Mouse (Mus musculus): ENCODE results near the gene Ptk7.

Gene Ptk7

DNA sequence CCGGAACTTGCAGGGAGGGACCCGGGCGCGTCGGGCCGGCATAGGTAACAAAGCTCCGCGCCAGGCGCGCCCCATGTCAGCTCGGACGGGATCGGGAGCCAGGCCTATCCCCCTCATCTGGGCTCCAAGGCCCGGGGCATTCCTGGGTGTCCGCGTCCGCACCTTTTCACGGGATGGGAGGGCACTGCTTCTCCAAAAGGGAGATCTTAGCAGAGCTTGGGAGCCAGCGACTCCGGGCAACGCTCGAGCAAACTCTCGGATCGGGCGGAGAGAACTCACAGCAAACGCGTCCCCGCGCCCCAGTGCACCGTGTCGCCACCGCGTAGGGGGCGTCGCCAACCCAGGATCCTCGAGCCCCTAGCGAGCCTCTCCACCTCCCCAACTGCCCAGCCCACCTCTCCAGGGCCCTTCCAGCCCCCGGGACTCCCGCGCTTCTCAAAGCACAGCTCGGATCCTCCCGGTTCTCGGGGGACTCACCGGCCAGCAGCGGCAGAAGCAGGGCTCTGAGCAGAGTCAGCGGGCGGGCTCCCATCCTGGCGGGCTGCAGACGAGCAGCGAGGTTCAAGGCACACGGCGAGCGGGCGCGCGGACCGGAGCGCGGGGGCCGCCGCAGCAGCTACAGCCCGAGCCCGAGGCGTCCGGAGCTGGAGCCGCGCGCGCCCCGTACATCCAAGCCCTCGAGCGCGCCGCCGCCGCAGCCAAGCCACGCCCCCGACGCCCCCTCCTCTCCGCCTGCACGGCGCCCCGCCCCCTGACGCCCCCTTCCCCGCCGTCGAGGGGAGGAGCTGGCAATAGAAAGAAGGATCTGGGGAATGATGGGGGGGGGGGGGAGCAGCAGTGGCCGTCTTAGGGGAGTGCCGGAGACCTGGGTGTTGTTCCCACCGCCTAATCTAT, at the start of gene Ptk7:
Gene Ptk7 (minus strand): TSS at position 714 of the 894 bp plus-strand sequence.
- in situ Hi-C loops (cut with MboI; ENCODE audit: unreplicated experiment in 2 of 2): no loop called here

DNA sequence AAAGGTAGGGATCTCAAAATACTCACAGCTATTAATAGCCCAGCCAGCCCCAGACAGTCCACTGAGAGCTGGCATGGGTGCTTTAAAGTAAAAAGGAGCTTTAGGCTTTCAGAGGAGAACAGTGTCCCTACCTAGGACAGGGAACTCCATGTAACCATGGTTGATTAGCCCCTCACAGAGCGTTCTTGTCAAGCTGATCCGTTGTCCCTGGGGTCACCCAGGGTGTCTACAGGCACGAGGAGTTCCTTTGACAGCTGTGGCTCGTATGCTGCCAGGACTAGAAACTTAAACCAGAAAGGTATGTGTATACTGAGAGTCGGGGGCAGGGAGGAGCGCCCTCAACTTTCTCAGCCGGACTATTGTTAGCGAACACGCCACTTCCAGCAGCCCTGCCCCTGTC, 49.6 kb upstream of the Ptk7 start:
- in situ Hi-C loops (cut with MboI; ENCODE audit: unreplicated experiment in 2 of 2): no loop called here

DNA sequence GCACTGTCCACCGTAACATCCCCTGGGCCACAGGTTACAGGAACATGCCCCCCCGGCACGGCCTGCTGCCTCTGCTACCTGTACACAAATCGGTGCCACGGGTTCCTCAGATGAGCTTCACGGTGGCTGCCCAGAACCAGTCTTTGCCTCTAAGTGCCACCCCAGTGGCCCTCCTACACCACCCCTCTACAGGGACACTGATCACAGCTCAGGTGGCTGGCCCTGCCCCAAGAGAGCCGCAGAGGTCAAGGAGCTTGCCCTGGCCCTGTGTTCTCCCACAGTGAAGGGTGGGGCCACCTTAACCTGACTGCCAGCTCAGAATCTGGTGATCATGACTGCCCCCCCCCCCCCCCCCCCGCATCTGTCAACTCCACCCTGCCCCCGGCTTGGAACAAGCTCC, 49.1 kb upstream of the Ptk7 start, which contains the start of gene Mea1:
Gene Mea1 (plus strand): TSS at position 378 of the 400 bp plus-strand sequence.
- in situ Hi-C loops (cut with MboI; ENCODE audit: unreplicated experiment in 2 of 2): no loop called here

DNA sequence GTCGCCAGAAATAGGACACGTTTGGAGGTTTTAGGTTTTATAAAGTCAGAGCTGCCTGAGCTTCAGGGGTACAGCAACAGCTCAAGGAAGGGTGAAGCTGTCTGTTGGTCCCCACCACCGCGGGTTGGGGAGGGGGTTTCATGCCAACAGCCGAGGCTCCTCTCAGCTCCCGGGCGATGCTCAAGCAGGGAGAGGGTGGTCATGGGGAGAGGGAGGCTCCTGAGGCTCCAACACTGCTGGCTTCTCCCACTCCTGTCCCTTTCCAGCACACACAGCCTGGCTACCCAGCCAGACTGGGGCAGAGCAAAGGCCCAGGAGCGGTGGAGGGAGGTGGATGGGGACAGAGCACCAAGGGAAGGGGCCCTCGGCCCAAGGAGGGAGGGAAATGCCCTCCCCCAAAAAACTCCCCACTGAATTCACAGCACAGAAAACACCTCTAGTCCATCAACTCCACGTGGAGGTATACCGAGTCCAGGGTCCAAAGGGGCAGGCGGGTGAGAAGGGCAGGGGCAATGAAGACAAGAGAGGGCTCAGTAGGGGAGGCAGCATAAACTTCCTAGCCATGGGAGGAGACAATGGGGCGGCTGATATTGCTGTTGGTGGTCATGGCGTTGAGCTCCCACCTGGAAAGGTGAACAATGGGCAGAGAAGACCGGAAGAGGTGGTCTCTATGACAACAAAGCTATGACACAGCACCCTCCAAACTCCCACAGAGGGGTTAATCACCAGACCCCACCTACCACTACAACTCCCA, 45.4 kb upstream of the Ptk7 start:
- in situ Hi-C loops (cut with MboI; ENCODE audit: unreplicated experiment in 2 of 2): no loop called here

DNA sequence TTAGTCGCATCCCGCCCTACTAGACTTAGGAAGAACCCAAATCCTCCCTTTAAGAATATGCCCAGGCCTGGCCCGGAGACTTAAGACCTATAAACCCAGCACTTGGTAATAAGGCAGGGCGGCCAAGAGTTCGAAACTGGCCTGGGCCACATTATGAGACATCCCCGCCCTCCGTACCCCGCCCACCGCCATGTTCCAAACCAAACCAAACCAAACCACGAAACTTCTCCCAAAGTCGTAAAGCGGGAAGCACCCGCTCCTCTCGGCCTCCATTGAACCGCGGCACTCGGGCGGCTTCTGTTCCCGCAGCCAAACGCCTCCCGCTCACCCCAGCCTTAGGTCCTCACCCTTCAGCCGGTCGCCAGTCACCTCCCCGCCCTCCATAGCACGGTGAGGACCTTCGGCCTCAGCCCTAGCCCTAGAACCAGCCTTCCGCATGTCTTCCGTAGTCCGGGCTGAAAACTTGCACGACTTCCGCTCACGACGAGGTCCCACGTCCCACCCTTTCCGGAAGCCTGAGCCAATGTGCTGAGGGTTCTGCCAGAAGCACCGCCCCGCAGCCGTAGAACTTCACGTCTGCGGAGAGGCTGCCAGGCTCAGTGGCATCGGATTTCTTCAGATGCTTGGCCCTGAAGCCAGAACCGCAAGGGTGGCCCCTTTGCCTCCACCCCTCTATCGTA, 44.7 kb upstream of the Ptk7 start, which contains the start of gene Rrp36:
Gene Rrp36 (minus strand): TSS at position 503 of the 680 bp plus-strand sequence.
- in situ Hi-C loops (cut with MboI; ENCODE audit: unreplicated experiment in 2 of 2): no loop called here

DNA sequence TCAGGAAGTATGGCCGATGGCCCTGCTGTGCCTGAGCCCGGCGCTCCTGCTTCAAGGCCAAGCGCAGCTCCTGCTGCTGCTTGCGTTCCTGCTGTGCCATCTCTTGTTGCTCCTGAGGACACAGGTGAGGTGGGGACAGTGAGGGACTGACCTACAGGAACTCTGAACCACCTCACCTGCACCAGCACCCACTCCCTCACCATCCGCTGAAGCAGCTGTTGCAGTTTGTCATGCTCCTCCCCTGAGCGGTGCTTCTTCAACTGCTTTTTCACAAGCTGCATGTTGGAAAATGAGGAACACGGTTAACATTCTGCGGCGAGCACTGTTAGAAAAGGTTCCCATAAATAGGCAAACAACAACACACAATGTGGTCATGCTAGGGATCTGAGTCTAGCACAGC, 40.6 kb upstream of the Ptk7 start:
- in situ Hi-C loops (cut with MboI; ENCODE audit: unreplicated experiment in 2 of 2): no loop called here

DNA sequence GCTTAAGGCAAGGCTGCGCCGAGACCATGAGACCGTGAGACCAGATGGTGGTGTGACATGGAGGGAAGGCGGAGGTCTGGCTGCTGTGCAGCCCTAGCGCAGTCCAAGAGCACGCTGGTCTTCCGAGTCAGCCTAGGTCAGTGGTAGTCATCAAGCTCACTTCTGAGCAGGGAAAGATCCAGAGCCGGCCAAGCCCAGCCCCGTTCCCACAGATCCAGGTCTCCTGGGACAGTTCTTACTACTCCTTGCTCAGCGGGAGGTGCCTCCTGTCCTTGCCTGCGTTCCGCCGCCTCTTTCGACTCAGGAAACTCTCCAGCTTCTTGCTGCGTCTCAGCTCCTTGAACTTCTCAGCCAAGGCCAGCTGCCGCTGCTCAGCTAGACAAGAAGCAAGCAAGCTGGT, 38.4 kb upstream of the Ptk7 start:
- in situ Hi-C loops (cut with MboI; ENCODE audit: unreplicated experiment in 2 of 2): no loop called here

DNA sequence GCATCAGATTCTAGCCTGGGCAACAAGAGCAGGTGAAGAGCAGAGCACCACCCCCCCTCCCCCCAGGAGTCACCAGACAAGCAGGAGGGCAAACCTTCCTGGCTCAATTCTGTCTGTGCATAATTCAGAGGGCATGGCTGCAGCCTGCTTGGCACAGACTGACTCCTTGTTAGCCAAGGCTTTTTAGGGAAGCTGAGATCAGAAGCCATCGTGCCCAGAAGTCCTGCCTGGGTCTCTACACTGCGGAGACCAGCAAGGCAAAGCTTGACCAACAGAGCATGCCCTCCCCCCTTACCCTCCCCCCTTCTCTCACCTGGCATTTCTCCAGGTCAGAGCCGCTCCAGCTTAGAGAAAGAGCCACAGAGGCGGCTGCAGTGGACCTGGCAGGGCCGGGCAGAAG, 33.4 kb upstream of the Ptk7 start:
- in situ Hi-C loops (cut with MboI; ENCODE audit: unreplicated experiment in 2 of 2): no loop called here

DNA sequence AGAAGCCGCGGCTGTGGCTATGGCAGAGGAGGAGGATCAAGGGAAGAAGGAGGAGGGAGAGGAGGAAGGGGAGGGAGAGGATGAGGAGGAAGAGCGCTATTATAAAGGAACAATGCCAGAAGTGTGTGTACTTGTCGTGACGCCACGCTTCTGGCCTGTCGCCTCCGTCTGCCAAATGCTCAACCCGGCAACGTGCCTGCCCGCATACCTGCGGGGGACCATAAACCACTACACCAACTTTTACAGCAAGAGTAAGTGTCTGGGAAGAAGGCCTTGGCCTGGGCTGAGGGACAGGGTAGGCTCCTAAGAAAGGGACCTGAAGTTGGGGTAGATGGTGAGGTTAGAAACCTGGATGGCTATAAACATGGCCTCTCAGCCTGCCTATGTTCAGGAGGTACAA, 32.7 kb upstream of the Ptk7 start:
- in situ Hi-C loops (cut with MboI; ENCODE audit: unreplicated experiment in 2 of 2): no loop called here

DNA sequence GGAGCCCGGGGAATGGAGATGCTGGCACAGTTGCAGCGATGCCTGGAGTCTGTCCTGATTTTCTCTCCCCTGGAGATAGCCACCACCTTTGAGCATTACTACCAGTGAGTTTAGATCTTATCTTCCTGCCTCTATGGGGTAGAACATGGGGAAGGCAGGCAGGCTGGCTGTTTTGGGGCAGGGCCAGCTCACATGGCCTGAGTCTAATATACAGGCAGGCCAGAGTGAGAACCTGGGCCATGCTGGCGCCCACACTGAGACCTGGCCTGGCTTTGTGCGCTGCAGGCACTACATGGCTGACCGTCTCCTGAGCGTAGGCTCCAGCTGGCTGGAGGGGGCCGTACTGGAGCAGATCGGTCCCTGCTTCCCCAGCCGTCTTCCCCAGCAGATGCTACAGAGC, 32.0 kb upstream of the Ptk7 start:
- in situ Hi-C loops (cut with MboI; ENCODE audit: unreplicated experiment in 2 of 2): no loop called here

DNA sequence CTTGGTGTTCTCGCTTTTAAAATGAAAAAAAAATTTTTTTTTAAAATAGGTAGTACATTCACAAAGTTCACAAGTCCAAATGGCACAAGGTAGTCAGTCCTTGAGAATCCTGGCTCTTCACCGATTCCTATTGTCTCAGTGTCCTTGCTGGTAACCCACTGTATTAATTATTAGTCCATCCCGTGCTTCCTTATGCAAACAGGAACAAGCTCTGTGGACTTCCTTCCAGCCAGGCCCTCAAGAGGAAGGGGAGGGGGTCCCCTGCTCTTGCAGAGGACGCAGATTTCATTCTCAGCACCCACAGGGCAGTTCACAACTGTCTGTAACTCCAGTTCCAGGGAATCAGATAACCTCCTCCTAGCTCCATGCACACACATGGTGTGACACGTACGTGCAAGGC, 26.8 kb upstream of the Ptk7 start:
- in situ Hi-C loops (cut with MboI; ENCODE audit: unreplicated experiment in 2 of 2): no loop called here

DNA sequence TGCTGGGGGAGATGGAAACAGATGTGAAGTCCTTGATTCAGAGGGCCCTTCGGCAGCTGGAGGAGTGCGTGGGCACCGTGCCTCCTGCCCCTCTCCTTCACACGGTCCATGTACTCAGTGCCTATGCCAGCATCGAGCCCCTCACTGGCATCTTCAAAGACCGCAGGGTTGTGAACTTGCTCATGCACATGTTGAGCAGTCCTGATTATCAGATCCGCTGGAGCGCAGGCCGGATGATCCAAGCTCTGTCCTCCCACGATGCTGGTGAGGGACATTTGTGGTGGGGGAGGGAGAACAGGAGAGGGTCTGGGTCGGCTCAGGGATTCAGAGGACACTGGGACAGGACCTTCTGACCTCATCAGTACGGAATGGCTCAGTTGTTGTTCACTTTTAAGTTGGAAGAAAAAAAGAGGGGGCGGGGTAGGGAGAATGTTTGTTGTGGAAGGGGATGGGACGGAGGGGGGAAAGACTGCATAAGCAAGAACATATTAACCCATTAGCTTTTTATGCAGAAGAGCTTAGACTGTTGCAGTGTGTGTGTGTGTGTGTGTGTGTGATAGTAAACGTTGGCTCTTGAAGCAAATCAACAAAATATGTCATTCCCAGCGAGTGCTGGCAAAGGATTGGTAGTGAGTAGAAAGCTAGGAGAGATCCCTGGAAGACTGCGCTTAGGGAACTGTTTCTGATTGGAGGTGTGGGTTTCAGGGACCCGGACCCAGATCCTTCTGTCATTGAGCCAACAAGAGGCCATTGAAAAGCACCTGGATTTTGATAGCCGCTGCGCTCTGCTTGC, 22.6 kb upstream of the Ptk7 start:
- in situ Hi-C loops (cut with MboI; ENCODE audit: unreplicated experiment in 2 of 2): no loop called here

DNA sequence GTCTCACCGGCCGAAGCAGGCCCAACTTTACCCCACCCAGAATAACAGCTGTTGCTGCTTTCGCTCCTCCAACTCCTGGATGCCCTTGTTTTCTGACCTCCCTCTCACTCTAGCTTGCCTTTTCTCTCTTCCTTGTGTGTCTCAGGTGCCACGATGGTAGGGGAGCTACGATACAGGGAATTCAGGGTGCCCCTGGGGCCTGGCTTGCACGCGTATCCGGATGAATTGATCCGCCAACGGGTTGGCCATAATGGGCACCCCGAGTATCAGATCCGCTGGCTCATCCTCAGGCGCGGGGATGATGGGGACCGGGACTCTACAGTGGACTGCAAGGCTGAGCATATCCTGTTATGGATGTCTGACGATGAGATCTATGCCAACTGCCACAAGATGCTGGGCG, 22.0 kb upstream of the Ptk7 start:
- in situ Hi-C loops (cut with MboI; ENCODE audit: unreplicated experiment in 2 of 2): no loop called here

DNA sequence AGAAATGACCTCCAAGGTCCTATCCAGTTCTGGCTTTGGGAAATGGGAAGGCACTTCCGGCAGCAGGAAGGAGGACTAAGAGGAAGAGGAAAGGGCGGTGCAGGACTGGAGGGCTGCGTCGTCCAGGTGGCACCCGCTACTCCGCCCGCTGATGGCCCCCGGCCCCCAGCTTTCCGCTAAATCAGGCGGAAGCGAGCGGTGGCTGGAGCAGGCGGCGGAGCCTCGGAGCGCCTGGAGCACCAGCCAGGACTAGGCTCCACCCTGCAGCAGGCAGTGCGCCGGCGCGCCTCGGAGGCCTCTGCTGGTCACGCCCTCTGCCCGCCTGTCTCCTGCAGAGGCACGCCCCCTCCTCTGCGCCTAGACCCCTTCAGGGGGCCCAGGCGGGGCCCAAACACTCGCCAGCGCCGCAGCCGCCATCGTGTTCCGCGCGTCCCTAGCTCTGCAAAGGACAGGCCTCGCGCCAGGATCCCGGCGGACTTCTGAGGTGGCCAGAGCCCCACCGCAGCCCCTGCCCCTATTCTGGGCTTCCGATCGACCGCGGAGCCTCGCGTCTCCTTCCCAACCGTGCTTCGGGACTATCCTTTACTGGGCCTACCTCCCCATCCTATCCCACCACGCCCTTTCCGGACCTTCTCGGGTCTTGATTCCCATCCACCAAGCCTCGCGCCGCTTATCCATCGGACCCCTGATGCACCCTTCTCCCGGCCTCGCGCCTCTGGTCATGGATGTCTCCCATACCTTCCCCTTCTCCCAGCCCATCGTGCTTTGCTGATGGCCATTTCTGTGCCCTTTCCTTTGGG, 21.1 kb upstream of the Ptk7 start, which contains the start of gene Cul7:
Gene Cul7 (plus strand): TSS at position 106 of the 800 bp plus-strand sequence.
- in situ Hi-C loops (cut with MboI; ENCODE audit: unreplicated experiment in 2 of 2): no loop called here

DNA sequence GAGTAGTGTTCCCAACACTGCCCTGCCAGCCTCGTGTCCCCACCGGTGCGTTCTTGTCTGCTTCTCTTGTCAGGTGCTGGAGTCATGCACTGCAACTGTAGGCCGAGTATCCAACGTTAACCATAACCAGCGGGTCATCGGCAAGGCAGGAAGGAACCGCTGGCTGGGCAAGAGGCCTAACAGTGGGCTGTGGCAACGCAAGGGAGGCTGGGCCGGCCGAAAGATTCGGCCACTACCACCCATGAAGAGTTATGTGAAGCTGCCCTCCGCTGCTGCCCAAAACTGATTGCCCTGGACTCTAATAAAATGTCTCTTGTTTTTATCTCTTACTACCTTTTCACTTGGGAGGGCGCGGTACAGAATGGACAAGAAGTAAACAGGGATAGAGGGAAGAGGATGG, 20.5 kb upstream of the Ptk7 start:
- in situ Hi-C loops (cut with MboI; ENCODE audit: unreplicated experiment in 2 of 2): loop anchor here in 1 of 2 experiments (10.0 kb wide), 1 partner anchor 125 kb away; the partner anchor contains the start of gene 2310039H08Rik

DNA sequence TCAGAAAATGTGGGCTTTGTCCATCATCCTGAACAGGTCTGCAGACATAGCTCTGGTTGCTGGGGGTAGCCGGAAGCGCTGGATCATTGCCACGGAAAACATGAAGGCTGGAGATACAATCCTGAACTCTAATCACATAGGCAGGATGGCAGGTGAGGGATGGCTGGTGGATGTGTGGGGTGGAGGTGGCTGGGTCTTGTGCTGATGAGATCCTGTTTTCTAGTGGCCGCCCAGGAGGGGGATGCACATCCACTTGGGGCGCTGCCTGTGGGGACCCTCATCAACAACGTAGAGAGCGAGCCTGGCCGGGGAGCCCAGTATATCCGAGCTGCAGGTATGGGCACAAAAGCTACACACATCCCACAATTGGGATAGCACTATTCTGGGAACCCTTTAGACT, 19.1 kb upstream of the Ptk7 start:
- in situ Hi-C loops (cut with MboI; ENCODE audit: unreplicated experiment in 2 of 2): loop anchor here in 1 of 2 experiments (10.0 kb wide), 1 partner anchor 126 kb away; the partner anchor contains the start of gene 2310039H08Rik

DNA sequence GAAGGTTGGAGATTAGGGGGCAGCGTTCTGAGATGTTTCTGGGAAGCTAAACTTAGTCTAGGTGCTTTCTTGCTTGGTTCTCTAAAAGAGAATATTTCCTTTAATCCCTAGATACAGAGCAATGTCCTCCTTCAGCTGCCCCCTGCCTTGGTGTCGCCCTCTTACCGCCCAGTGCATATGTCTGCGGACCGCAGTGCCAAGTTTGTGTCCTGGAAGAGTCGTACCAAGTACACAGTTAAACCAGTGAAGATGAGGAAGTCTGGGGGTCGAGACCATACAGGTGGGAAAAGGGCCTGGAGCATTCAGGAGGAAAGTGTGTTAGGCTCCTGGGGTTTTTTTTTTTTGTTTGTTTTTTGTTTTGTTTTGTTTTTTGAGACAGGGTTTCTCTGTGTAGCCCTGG, 18.0 kb upstream of the Ptk7 start:
- in situ Hi-C loops (cut with MboI; ENCODE audit: unreplicated experiment in 2 of 2): loop anchor here in 1 of 2 experiments (10.0 kb wide), 1 partner anchor 128 kb away; the partner anchor contains the start of gene 2310039H08Rik

DNA sequence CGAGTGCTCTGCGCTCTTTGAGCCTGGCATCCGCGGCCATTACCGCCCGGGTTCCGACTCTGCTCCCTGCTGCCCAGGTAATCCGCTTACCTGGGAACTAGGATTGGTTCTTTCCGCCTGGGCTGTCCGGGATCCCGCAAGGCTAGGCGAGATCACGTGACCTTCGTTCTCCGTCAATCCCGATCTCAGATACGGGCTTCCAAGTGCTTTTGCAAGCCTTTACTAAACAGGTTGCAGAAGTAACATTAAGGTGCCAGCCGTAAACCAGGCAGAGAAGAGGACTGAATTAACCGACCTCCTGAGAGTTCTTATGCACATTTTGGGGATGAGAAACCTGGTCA, 17.0 kb upstream of the Ptk7 start:
- in situ Hi-C loops (cut with MboI; ENCODE audit: unreplicated experiment in 2 of 2): loop anchor here in 1 of 2 experiments (10.0 kb wide), 1 partner anchor 129 kb away; the partner anchor contains the start of gene 2310039H08Rik
